Comparison of ENCODE assay signal across 7 mouse cellular contexts in genomic region chr9:25212309-25213163, GRCm38 (mm10). TPM values are rescaled to one million over a fixed set of nuclear protein-coding genes. Genes with fewer than 3 reads are reported as not detected.
DNase-seq lines count a peak whose midpoint lies in the region; ATAC-seq and TF ChIP-seq lines count a peak whose summit lies in the region.

No protein-coding gene starts in this region.

- H3K4me1 ChIP-seq in heart, postnatal 0 days (ENCODE audit: control insufficient read depth, insufficient read depth), result 0 out of 2 replicates have a peak, but pooled peaks cover 14% of the 10 kb centered on the region

- H3K27me3 ChIP-seq in heart, postnatal 0 days (ENCODE audit: control insufficient read depth, insufficient read depth, low read length), result no peaks in the 10 kb centered on the region

- 53% methylated on average over 9 of the region's 9 CpGs for WGBS in heart, postnatal 0 days

- H3K9me3 ChIP-seq in heart, postnatal 0 days (replicated peaks; ENCODE audit: control insufficient read depth, low read length), result 0 out of 2 replicates have a peak, but pooled peaks cover 4% of the 10 kb centered on the region

- DNase-seq in brain, embryonic 14.5 days (ENCODE audit: low read depth), result peak; percentile 63
- DNase-seq in embryo, embryonic 11 days, result peak; percentile 59
- peak; percentile 16 for DNase-seq in heart, postnatal 0 days (ENCODE audit: low spot score)
- peak; percentile 30 for DNase-seq in lung, postnatal 36 days
- no peak for DNase-seq in thymus, postnatal 14 days
- DNase-seq in layer of hippocampus, postnatal 14 days (ENCODE audit: low spot score in 2 of 2), result no peak
- DNase-seq in right cerebral cortex, postnatal 14 days, result no peak

- no peak overlapping the region for H3K4me2 ChIP-seq in heart, postnatal 0 days (ENCODE audit: low read depth, low read length)

- no peak overlapping the region for H3K4me3 ChIP-seq in heart, postnatal 0 days (ENCODE audit: low read depth, low read length)

- no peak for TF ChIP-seq POLR2A in brain, embryonic 14.5 days (IDR thresholded peaks at IDR 0.05; ENCODE audit: borderline replicate concordance, extremely low read depth, insufficient read depth, insufficient read length, poor library complexity, severe bottlenecking)

- ATAC-seq in heart, postnatal 0 days (ENCODE audit: insufficient read depth, low read depth), result peak; percentile 47; the same call in 1 of the 2 replicates

- no peak overlapping the region for H3K9ac ChIP-seq in heart, postnatal 0 days (replicated peaks; ENCODE audit: low read depth, low read length)

- TF ChIP-seq CTCF in brain, embryonic 14.5 days (IDR thresholded peaks at IDR 0.05; ENCODE audit: borderline replicate concordance, extremely low read depth, insufficient read depth, insufficient read length), result no peak
- TF ChIP-seq CTCF in heart, postnatal 0 days (IDR thresholded peaks at IDR 0.05; ENCODE audit: low read depth), result no peak

- TF ChIP-seq EP300 in heart, postnatal 0 days (IDR thresholded peaks at IDR 0.05; ENCODE audit: low read depth), result no peak

- H3K27ac ChIP-seq in heart, postnatal 0 days (ENCODE audit: low read depth), result peak overlapping the region; percentile 26

- H3K36me3 ChIP-seq in heart, postnatal 0 days (replicated peaks; ENCODE audit: control insufficient read depth, insufficient read depth, low read length), result no peaks in the 10 kb centered on the region

RNA-seq across cellular contexts. Expression of gene Sept7, which starts 39.7 kb away (rescaled TPM):
- polyA plus RNA-seq in brain, embryonic 14.5 days (2012; rRNA removed), result 82.5 and 112 TPM in 2 replicates
- total RNA-seq in heart, postnatal 0 days (2014; rRNA removed; ENCODE audit: low replicate concordance), result 115 and 126 TPM in 2 replicates
- 215 and 224 TPM in 2 replicates for polyA plus RNA-seq in heart, postnatal 0 days (2015; fragmentation: Nextera tagmentation; extraction: Ambion mirVana)
- total RNA-seq in layer of hippocampus, postnatal 14 days (2021), result 100 to 1,000 TPM; 278 to 289 TPM

Comparison
In these comparisons a context has a peak if more than half of its experiments do, and no peak if none do; other contexts are left out.
1. DNase-seq: peak in brain, embryonic 14.5 days (single experiment), embryo, embryonic 11 days (single experiment), heart, postnatal 0 days (single experiment) and lung, postnatal 36 days (single experiment); none in thymus, postnatal 14 days (single experiment), layer of hippocampus, postnatal 14 days (0 of 2) and right cerebral cortex, postnatal 14 days (single experiment).